Mouse (Mus musculus): ENCODE measurements at regions not wholly inside any gene's neighbourhood (a gene's known extent, or its start where the extent isn't known, plus 50 kb on each side); places are given as distances from the start of the nearest gene placed in this dataset.
A peak's percentile ranks its signal among the peaks of the same experiment; 100 is the strongest.
"Not testable (repeated sequence)": the region's sequence is repeated elsewhere in the genome, so short reads cannot be mapped to it uniquely, and the experiment has no call there.

GRCm38 (mm10) chr11:56505068-56505467 lies 464.3 kb upstream of the Nmur2 start:
- Histone ChIP-seq H3K4me1 (ENCODE audit: control insufficient read depth, insufficient read depth, low read length) (no peaks in the 10 kb centered on the region), H3K27me3 (replicated peaks; ENCODE audit: control insufficient read depth, insufficient read depth, low read length) (no peaks in the 10 kb centered on the region), H3K9ac (ENCODE audit: low read depth, low read length) (no peak overlapping the region), H3K4me2 (ENCODE audit: low read depth, low read length) (no peak overlapping the region), H3K27ac (replicated peaks; ENCODE audit: low read depth, low read length) (no peak overlapping the region), H3K9me3 (ENCODE audit: control insufficient read depth, low read length) (no peaks in the 10 kb centered on the region), H3K4me3 (ENCODE audit: low read depth, low read length) (no peak overlapping the region), H3K36me3 (ENCODE audit: control insufficient read depth, insufficient read depth, low read length) (no peaks in the 10 kb centered on the region)
- ATAC-seq (ENCODE audit: low read depth) (no peak), DNase-seq (ENCODE audit: low spot score) (no peak)
- 61% methylated on average over 4 of the region's 4 CpGs for WGBS

GRCm38 (mm10) chr11:56514941-56515340 lies 474.1 kb upstream of the Nmur2 start:
- no peak for ATAC-seq (ENCODE audit: low read depth)
- Histone ChIP-seq H3K36me3 (ENCODE audit: control insufficient read depth, insufficient read depth, low read length) (no peaks in the 10 kb centered on the region), H3K27ac (replicated peaks; ENCODE audit: low read depth, low read length) (no peak overlapping the region), H3K27me3 (replicated peaks; ENCODE audit: control insufficient read depth, insufficient read depth, low read length) (no peaks in the 10 kb centered on the region), H3K9me3 (ENCODE audit: control insufficient read depth, low read length) (no peaks in the 10 kb centered on the region), H3K4me3 (ENCODE audit: low read depth, low read length) (no peak overlapping the region), H3K4me2 (ENCODE audit: low read depth, low read length) (no peak overlapping the region), H3K4me1 (ENCODE audit: control insufficient read depth, insufficient read depth, low read length) (no peaks in the 10 kb centered on the region), H3K9ac (ENCODE audit: low read depth, low read length) (no peak overlapping the region)
- WGBS = 75% methylated on average over 2 of the region's 2 CpGs
- no peak for DNase-seq (ENCODE audit: low spot score)

GRCm38 (mm10) chr11:56518486-56518885 lies 477.7 kb upstream of the Nmur2 start:
- peak; percentile 30 for DNase-seq (ENCODE audit: low spot score)
- Histone ChIP-seq H3K36me3 (ENCODE audit: control insufficient read depth, insufficient read depth, low read length) (no peaks in the 10 kb centered on the region), H3K27me3 (replicated peaks; ENCODE audit: control insufficient read depth, insufficient read depth, low read length) (no peaks in the 10 kb centered on the region), H3K27ac (replicated peaks; ENCODE audit: low read depth, low read length) (no peak overlapping the region), H3K9ac (ENCODE audit: low read depth, low read length) (no peak overlapping the region), H3K4me3 (ENCODE audit: low read depth, low read length) (no peak overlapping the region), H3K4me1 (ENCODE audit: control insufficient read depth, insufficient read depth, low read length) (no peaks in the 10 kb centered on the region), H3K4me2 (ENCODE audit: low read depth, low read length) (no peak overlapping the region), H3K9me3 (ENCODE audit: control insufficient read depth, low read length) (no peaks in the 10 kb centered on the region)
- 40% methylated on average over 2 of the region's 2 CpGs for WGBS
- no peak for ATAC-seq (ENCODE audit: low read depth)

GRCm38 (mm10) chr11:56550736-56551135 lies 460.5 kb upstream of the Gria1 start:
- no peaks in the 10 kb centered on the region for H3K27me3 ChIP-seq (replicated peaks; ENCODE audit: control insufficient read depth, insufficient read depth, low read length)
- no peak overlapping the region for H3K27ac ChIP-seq (replicated peaks; ENCODE audit: low read depth, low read length)
- H3K4me3 ChIP-seq (ENCODE audit: low read depth, low read length) = no peak overlapping the region
- WGBS = 47% methylated on average over 4 of the region's 4 CpGs
- DNase-seq (ENCODE audit: low spot score) (no peak), ATAC-seq (ENCODE audit: low read depth) (no peak)
- no peaks in the 10 kb centered on the region for H3K36me3 ChIP-seq (ENCODE audit: control insufficient read depth, insufficient read depth, low read length)
- H3K9ac ChIP-seq (ENCODE audit: low read depth, low read length) = no peak overlapping the region
- no peak overlapping the region for H3K4me2 ChIP-seq (ENCODE audit: low read depth, low read length)
- no peaks in the 10 kb centered on the region for H3K4me1 ChIP-seq (ENCODE audit: control insufficient read depth, insufficient read depth, low read length)
- H3K9me3 ChIP-seq (ENCODE audit: control insufficient read depth, low read length) = no peaks in the 10 kb centered on the region

GRCm38 (mm10) chr11:56556332-56556731 lies 454.9 kb upstream of the Gria1 start:
- 61% methylated on average over 1 of the region's 1 CpGs for WGBS
- Histone ChIP-seq H3K4me1 (ENCODE audit: control insufficient read depth, insufficient read depth, low read length) (no peaks in the 10 kb centered on the region), H3K27me3 (replicated peaks; ENCODE audit: control insufficient read depth, insufficient read depth, low read length) (no peaks in the 10 kb centered on the region), H3K36me3 (ENCODE audit: control insufficient read depth, insufficient read depth, low read length) (no peaks in the 10 kb centered on the region), H3K9ac (ENCODE audit: low read depth, low read length) (no peak overlapping the region), H3K4me2 (ENCODE audit: low read depth, low read length) (no peak overlapping the region), H3K4me3 (ENCODE audit: low read depth, low read length) (no peak overlapping the region), H3K9me3 (ENCODE audit: control insufficient read depth, low read length) (no peaks in the 10 kb centered on the region), H3K27ac (replicated peaks; ENCODE audit: low read depth, low read length) (no peak overlapping the region)
- DNase-seq (ENCODE audit: low spot score) (no peak), ATAC-seq (ENCODE audit: low read depth) (no peak)

- no peaks in the 10 kb centered on the region for H3K4me1 ChIP-seq (ENCODE audit: control insufficient read depth, insufficient read depth, low read length)
- no peak overlapping the region for H3K4me2 ChIP-seq (ENCODE audit: low read depth, low read length)
- no peaks in the 10 kb centered on the region for H3K27me3 ChIP-seq (replicated peaks; ENCODE audit: control insufficient read depth, insufficient read depth, low read length)
- no peak overlapping the region for H3K27ac ChIP-seq (replicated peaks; ENCODE audit: low read depth, low read length)
- ATAC-seq (ENCODE audit: low read depth) (no peak), DNase-seq (ENCODE audit: low spot score) (no peak)
- no peak overlapping the region for H3K4me3 ChIP-seq (ENCODE audit: low read depth, low read length)
- H3K9ac ChIP-seq (ENCODE audit: low read depth, low read length) = no peak overlapping the region
- no peaks in the 10 kb centered on the region for H3K36me3 ChIP-seq (ENCODE audit: control insufficient read depth, insufficient read depth, low read length)
- 81% methylated on average over 5 of the region's 5 CpGs for WGBS
- no peaks in the 10 kb centered on the region for H3K9me3 ChIP-seq (ENCODE audit: control insufficient read depth, low read length)
These were observed 431.2 kb upstream of the Gria1 start for GRCm38 (mm10) chr11:56580028-56580427.

- DNase-seq (ENCODE audit: low spot score) (no peak), ATAC-seq (ENCODE audit: low read depth) (no peak)
- no peak overlapping the region for H3K4me3 ChIP-seq (ENCODE audit: low read depth, low read length)
- no peaks in the 10 kb centered on the region for H3K9me3 ChIP-seq (ENCODE audit: control insufficient read depth, low read length)
- no peaks in the 10 kb centered on the region for H3K36me3 ChIP-seq (ENCODE audit: control insufficient read depth, insufficient read depth, low read length)
- H3K27me3 ChIP-seq (replicated peaks; ENCODE audit: control insufficient read depth, insufficient read depth, low read length) = no peaks in the 10 kb centered on the region
- H3K9ac ChIP-seq (ENCODE audit: low read depth, low read length) = no peak overlapping the region
- WGBS = 60% methylated on average over 3 of the region's 3 CpGs
- no peaks in the 10 kb centered on the region for H3K4me1 ChIP-seq (ENCODE audit: control insufficient read depth, insufficient read depth, low read length)
- no peak overlapping the region for H3K27ac ChIP-seq (replicated peaks; ENCODE audit: low read depth, low read length)
- H3K4me2 ChIP-seq (ENCODE audit: low read depth, low read length) = no peak overlapping the region
These were observed 428.1 kb upstream of the Gria1 start for GRCm38 (mm10) chr11:56583054-56583453.

GRCm38 (mm10) chr11:56593435-56593834 lies 417.8 kb upstream of the Gria1 start:
- H3K36me3 ChIP-seq (ENCODE audit: control insufficient read depth, insufficient read depth, low read length); H3K9ac ChIP-seq (ENCODE audit: low read depth, low read length); H3K27ac ChIP-seq (replicated peaks; ENCODE audit: low read depth, low read length); H3K4me3 ChIP-seq (ENCODE audit: low read depth, low read length); H3K4me2 ChIP-seq (ENCODE audit: low read depth, low read length); H3K9me3 ChIP-seq (ENCODE audit: control insufficient read depth, low read length); H3K27me3 ChIP-seq (replicated peaks; ENCODE audit: control insufficient read depth, insufficient read depth, low read length); DNase-seq (ENCODE audit: low spot score); H3K4me1 ChIP-seq (ENCODE audit: control insufficient read depth, insufficient read depth, low read length): not testable (repeated sequence)
- ATAC-seq (ENCODE audit: low read depth) = peak; percentile 57; the same call in 1 of the 2 replicates
- 75% methylated on average over 3 of the region's 6 CpGs for WGBS

- H3K4me2 ChIP-seq (ENCODE audit: low read depth, low read length) = no peak overlapping the region
- no peaks in the 10 kb centered on the region for H3K9me3 ChIP-seq (ENCODE audit: control insufficient read depth, low read length)
- H3K27ac ChIP-seq (replicated peaks; ENCODE audit: low read depth, low read length) = no peak overlapping the region
- H3K27me3 ChIP-seq (replicated peaks; ENCODE audit: control insufficient read depth, insufficient read depth, low read length) = no peaks in the 10 kb centered on the region
- no peaks in the 10 kb centered on the region for H3K4me1 ChIP-seq (ENCODE audit: control insufficient read depth, insufficient read depth, low read length)
- WGBS = 82% methylated on average over 1 of the region's 1 CpGs
- H3K4me3 ChIP-seq (ENCODE audit: low read depth, low read length) = no peak overlapping the region
- DNase-seq (ENCODE audit: low spot score) (no peak), ATAC-seq (ENCODE audit: low read depth) (no peak)
- no peak overlapping the region for H3K9ac ChIP-seq (ENCODE audit: low read depth, low read length)
- no peaks in the 10 kb centered on the region for H3K36me3 ChIP-seq (ENCODE audit: control insufficient read depth, insufficient read depth, low read length)
These were observed 407.4 kb upstream of the Gria1 start for GRCm38 (mm10) chr11:56603742-56604141.
